Mouse (Mus musculus) MEL (cell line): Measurements from ENCODE around the gene Limk2. TPM values are rescaled to one million over a fixed set of nuclear protein-coding genes. Genes with fewer than 3 reads are reported as not detected.

Experiments
- DNase-seq: peaks from one replicate; pipeline ENCODE4 v3.0.0; 2011; ENCODE audit warnings: low read depth, low spot score
- H3K27ac ChIP-seq: 2 replicates; pipeline ENCODE4 v1.5.1; 2012; ENCODE audit warnings: low read depth, mild to moderate bottlenecking, control low read depth, low read length, moderate library complexity; ENCODE audit not compliant: control insufficient read depth
- H3K27me3 ChIP-seq, 2 experiments: fragments of 150-350 bp in 1 of 2; sonication (generic) in 1 of 2; 2 replicates each; pipeline ENCODE4 v1.6.1; 2012; ENCODE audit warnings: low read length in 2 of 2, mild to moderate bottlenecking in 2 of 2, improper control_type of control experiment in 1 of 2, moderate library complexity in 1 of 2; ENCODE audit not compliant: insufficient read depth in 2 of 2, control insufficient read depth in 1 of 2
- H3K36me3 ChIP-seq, 2 experiments: 2 replicates each; pipeline ENCODE4 v1.6.1; 2012 to 2014; ENCODE audit warnings: low read length in 2 of 2, improper control_type of control experiment in 1 of 2, inconsistent platforms in 1 of 2, mild to moderate bottlenecking in 1 of 2; ENCODE audit not compliant: insufficient read depth in 2 of 2, control insufficient read depth in 1 of 2
- H3K4me1 ChIP-seq, 2 experiments: fragments of 150-350 bp in 1 of 2; sonication (generic) in 1 of 2; 2 replicates each; pipeline ENCODE4 v1.6.1; 2012; ENCODE audit warnings: low read length in 2 of 2, improper control_type of control experiment in 1 of 2, mild to moderate bottlenecking in 1 of 2; ENCODE audit not compliant: insufficient read depth in 2 of 2, control insufficient read depth in 1 of 2
- H3K4me3 ChIP-seq, 2 experiments: fragments of 150-350 bp in 1 of 2; sonication (generic) in 1 of 2; 2 replicates each; pipeline ENCODE4 v1.5.1; 2012; ENCODE audit warnings: low read depth in 2 of 2, low read length in 2 of 2, mild to moderate bottlenecking in 2 of 2, moderate library complexity in 2 of 2, control low read depth in 1 of 2, improper control_type of control experiment in 1 of 2; ENCODE audit not compliant: control insufficient read depth in 1 of 2, insufficient read depth in 1 of 2
- H3K79me2 ChIP-seq: 2 replicates; pipeline ENCODE4 v1.6.1; 2012; ENCODE audit warnings: mild to moderate bottlenecking, low read length, moderate library complexity; ENCODE audit not compliant: control insufficient read depth, poor library complexity, insufficient read depth
- H3K9ac ChIP-seq: 2 replicates; pipeline ENCODE4 v1.6.1; 2012; ENCODE audit warnings: low read depth, mild to moderate bottlenecking, control low read depth, low read length, moderate library complexity; ENCODE audit not compliant: control insufficient read depth, poor library complexity, severe bottlenecking
- H3K9me3 ChIP-seq: fragments of 150-350 bp; sonication (generic); replicated peaks from 2 replicates; pipeline ENCODE4 v1.6.1; 2012; ENCODE audit warnings: mild to moderate bottlenecking, low read length, improper control_type of control experiment, moderate library complexity; ENCODE audit not compliant: insufficient read depth
- BHLHE40 ChIP-seq: IDR thresholded peaks from 2 replicates; pipeline ENCODE4 v1.6.1; 2012; ENCODE audit warnings: low read depth, mild to moderate bottlenecking, inconsistent platforms, low read length, improper control_type of control experiment, borderline replicate concordance
- CHD1 ChIP-seq: IDR thresholded peaks from 2 replicates; pipeline ENCODE4 v1.6.1; 2012; ENCODE audit warnings: low read depth, mild to moderate bottlenecking, inconsistent platforms, low read length, improper control_type of control experiment
- GABPA ChIP-seq: IDR thresholded peaks from 2 replicates; pipeline ENCODE4 v1.6.1; 2012; ENCODE audit warnings: low read depth, mild to moderate bottlenecking, inconsistent platforms, low read length, improper control_type of control experiment, moderate library complexity
- HCFC1 ChIP-seq: IDR thresholded peaks from 2 replicates; pipeline ENCODE4 v1.6.1; 2012; ENCODE audit warnings: low read depth, mild to moderate bottlenecking, inconsistent platforms, low read length, improper control_type of control experiment, moderate library complexity
- JUND ChIP-seq: IDR thresholded peaks from 2 replicates; pipeline ENCODE4 v1.6.1; 2011; ENCODE audit warnings: low read depth, mild to moderate bottlenecking, improper control_type of control experiment, low read length
- MAX ChIP-seq: IDR thresholded peaks from 2 replicates; pipeline ENCODE4 v1.6.1; 2011; ENCODE audit warnings: low read length, improper control_type of control experiment
- MAZ ChIP-seq: IDR thresholded peaks from 2 replicates; pipeline ENCODE4 v1.6.1; 2012; ENCODE audit warnings: low read depth, mild to moderate bottlenecking, inconsistent platforms, low read length, improper control_type of control experiment
- MXI1 ChIP-seq: IDR thresholded peaks from 2 replicates; pipeline ENCODE4 v1.6.1; 2011; ENCODE audit warnings: mild to moderate bottlenecking, low read depth, low read length, improper control_type of control experiment
- MYB ChIP-seq: IDR thresholded peaks from 2 replicates; pipeline ENCODE4 v1.6.1; 2011; ENCODE audit warnings: mild to moderate bottlenecking, low read depth, low read length, improper control_type of control experiment
- NRF1 ChIP-seq: IDR thresholded peaks from 2 replicates; pipeline ENCODE4 v1.6.1; 2014; ENCODE audit warnings: low read depth, mild to moderate bottlenecking, inconsistent platforms, low read length, improper control_type of control experiment, moderate library complexity; ENCODE audit not compliant: poor library complexity, insufficient read depth, severe bottlenecking
- POLR2A ChIP-seq, 2 experiments: IDR thresholded peaks; 2 replicates each; pipeline ENCODE4 v1.6.1; 2011 to 2012; ENCODE audit warnings: low read length in 2 of 2, mild to moderate bottlenecking in 2 of 2, control low read depth in 1 of 2, improper control_type of control experiment in 1 of 2, low read depth in 1 of 2, moderate library complexity in 1 of 2; ENCODE audit not compliant: control insufficient read depth in 1 of 2, insufficient read depth in 1 of 2, poor library complexity in 1 of 2
- POLR2AphosphoS5 ChIP-seq: IDR thresholded peaks from 2 replicates; pipeline ENCODE4 v1.6.1; 2012; ENCODE audit warnings: low read depth, borderline replicate concordance, mild to moderate bottlenecking, inconsistent platforms, low read length, moderate library complexity, mixed read lengths
- RAD21 ChIP-seq: IDR thresholded peaks from 2 replicates; pipeline ENCODE4 v1.6.1; 2011; ENCODE audit warnings: mild to moderate bottlenecking, low read depth, low read length, improper control_type of control experiment
- RCOR1 ChIP-seq: IDR thresholded peaks from 2 replicates; pipeline ENCODE4 v1.6.1; 2012; ENCODE audit warnings: low read depth, mild to moderate bottlenecking, inconsistent platforms, low read length, improper control_type of control experiment
- SIN3A ChIP-seq: IDR thresholded peaks from 2 replicates; pipeline ENCODE4 v1.6.1; 2012; ENCODE audit warnings: low read length, improper control_type of control experiment, inconsistent platforms
- TBP ChIP-seq: IDR thresholded peaks from 2 replicates; pipeline ENCODE4 v1.8.0; 2011; ENCODE audit warnings: low read depth, low read length, improper control_type of control experiment
- TCF12 ChIP-seq: IDR thresholded peaks from 2 replicates; pipeline ENCODE4 v1.6.1; 2014; ENCODE audit warnings: low read depth, mild to moderate bottlenecking, inconsistent platforms, low read length, improper control_type of control experiment, moderate library complexity
- USF1 ChIP-seq: IDR thresholded peaks from 2 replicates; pipeline ENCODE4 v1.6.1; 2014; ENCODE audit warnings: low read depth, mild to moderate bottlenecking, inconsistent platforms, low read length, improper control_type of control experiment, moderate library complexity
- ZC3H11A ChIP-seq: IDR thresholded peaks from 2 replicates; pipeline ENCODE4 v1.6.1; 2012; ENCODE audit warnings: low read depth, mild to moderate bottlenecking, inconsistent platforms, low read length, improper control_type of control experiment
- ZMIZ1 ChIP-seq: IDR thresholded peaks from 2 replicates; pipeline ENCODE4 v1.6.1; 2012; ENCODE audit warnings: low read depth, mild to moderate bottlenecking, inconsistent platforms, low read length, improper control_type of control experiment, moderate library complexity
- polyA plus RNA-seq, 2 experiments: library from polyadenylated mRNA; stranded (reverse) in 1 of 2; unstranded in 1 of 2; fragments of >175 nt in 1 of 2; fragments of >200 nt in 1 of 2; gene quantifications; 2 replicates each; pipeline versions ENCODE4 v1.2.1 to v1.2.4; 2012; ENCODE audit warnings: low replicate concordance in 2 of 2, low read depth in 1 of 2; ENCODE audit not compliant: insufficient read length in 2 of 2, insufficient read depth in 1 of 2, missing spikeins in 1 of 2
- total RNA-seq: library from RNA; depleted of rRNA; stranded (reverse); fragments of 300-350 nt; gene quantifications from 2 replicates; pipeline ENCODE4 v1.2.3, GENCODE M21; 2012

Limk2 gene
- total and polyA plus RNA-seq, 3 experiments: 19.6 to 29.1 TPM; not detected in 1

DNA sequence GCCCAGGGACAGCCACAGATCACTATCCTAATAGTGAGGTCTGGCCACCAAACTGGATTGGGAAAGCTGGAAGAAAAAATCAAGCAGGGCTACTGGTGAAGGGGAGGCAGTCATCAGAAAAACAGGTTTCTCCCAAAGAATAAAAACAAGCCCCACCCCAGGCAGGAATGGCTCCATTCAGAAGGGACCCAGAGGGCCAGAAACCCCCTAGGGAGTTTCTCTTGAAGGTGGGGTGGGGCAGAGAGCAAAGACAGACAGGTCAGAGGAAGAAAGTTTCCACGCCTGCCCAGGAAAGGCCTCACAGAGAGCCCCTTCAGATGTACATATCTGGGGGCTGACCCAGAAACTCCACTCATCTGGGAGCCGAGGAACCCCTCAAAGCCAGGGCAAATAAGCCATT lies 38.8 kb downstream of the Limk2 start:
- Histone ChIP-seq H3K27me3 (no peaks in the 10 kb centered on the region), H3K36me3 (no peaks in the 10 kb centered on the region), H3K27ac (no peak overlapping the region), H3K9ac (no peak overlapping the region), H3K79me2 (no peaks in the 10 kb centered on the region), H3K9me3 (no peaks in the 10 kb centered on the region), H3K4me3 (no peak overlapping the region), H3K4me1 (no peaks in the 10 kb centered on the region)
- no peak for DNase-seq
- TF ChIP-seq MAZ (no peak), POLR2AphosphoS5 (no peak), JUND (no peak), NRF1 (no peak), ZC3H11A (no peak), TBP (no peak), TCF12 (no peak), MXI1 (no peak), RAD21 (no peak), BHLHE40 (no peak), GABPA (no peak), MAX (no peak), USF1 (no peak), MYB (no peak), SIN3A (no peak), RCOR1 (no peak), HCFC1 (no peak)

DNA sequence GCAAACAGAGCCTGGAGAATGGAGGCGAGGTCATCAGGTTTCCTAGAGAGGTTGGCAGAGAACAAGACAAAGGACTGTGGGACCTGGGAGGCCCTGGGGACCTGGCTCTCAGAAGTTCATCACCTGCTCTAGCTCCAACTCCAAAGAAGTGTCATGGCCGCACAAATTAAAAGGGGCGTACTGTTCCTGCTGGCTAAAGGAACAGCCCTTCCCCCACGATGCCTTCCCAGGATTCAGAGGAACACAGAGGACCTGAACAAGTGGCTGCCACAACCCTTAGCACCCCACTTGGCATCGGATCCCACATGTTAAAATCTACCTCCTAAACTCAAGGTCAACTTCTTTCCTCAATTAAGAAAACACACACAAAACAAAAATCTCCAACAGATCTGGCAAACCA lies 39.5 kb downstream of the Limk2 start:
- H3K27ac ChIP-seq: no peak overlapping the region
- H3K9me3 ChIP-seq: no peaks in the 10 kb centered on the region
- no peaks in the 10 kb centered on the region for H3K4me1 ChIP-seq
- DNase-seq: no peak
- TF ChIP-seq GABPA (no peak), POLR2A (IDR thresholded peaks at IDR 0.05; ENCODE audit: control insufficient read depth in 1 of 2, insufficient read depth in 1 of 2, low read depth in 1 of 2, low read length in 2 of 2, poor library complexity in 1 of 2) (no peak), JUND (no peak), CHD1 (no peak), TBP (no peak), ZC3H11A (no peak), SIN3A (no peak), ZMIZ1 (no peak)
- no peak overlapping the region for H3K4me3 ChIP-seq
- H3K36me3 ChIP-seq: no peaks in the 10 kb centered on the region
- H3K79me2 ChIP-seq: no peaks in the 10 kb centered on the region
- no peaks in the 10 kb centered on the region for H3K27me3 ChIP-seq
- no peak overlapping the region for H3K9ac ChIP-seq
